9 mouse cellular contexts compared by ENCODE assay signal in the genomic region with DNA sequence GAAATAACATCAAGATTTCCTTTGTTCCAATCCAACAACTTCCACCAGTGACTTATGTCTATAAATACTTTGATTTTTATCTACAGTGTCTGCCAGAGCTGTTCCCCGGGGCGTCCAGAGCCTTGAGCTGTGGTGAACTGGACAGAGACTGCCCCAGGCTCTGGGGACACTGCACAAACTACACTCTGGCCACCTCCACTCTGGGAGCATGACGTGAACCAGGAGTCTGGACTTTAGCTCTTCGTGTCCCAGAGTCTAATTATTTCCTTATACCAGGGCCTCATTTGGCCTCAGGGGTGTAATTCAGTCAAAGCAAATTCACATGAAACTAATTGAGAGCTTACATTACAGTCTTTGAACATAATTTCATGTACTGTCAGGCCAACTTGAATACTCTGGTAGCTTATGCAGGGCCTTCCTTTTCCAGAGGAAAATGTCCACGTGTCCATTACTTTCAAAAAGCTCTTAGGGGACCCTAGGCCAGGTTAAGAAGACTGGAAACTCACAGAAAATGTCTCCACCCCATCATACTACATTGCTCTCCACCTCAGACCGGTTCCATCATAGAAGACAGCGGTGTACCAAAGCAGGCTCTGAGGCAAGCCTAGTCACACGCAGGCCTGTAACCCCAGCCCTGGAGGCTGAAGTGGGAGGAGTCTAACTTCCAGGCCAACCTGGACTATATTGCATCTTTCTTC. TPM values are rescaled to one million over a fixed set of nuclear protein-coding genes. Genes with fewer than 3 reads are reported as not detected.
DNase-seq lines count a peak whose midpoint lies in the region; ATAC-seq and TF ChIP-seq lines count a peak whose summit lies in the region.
"Had no signal": no experiment of that assay in that cellular context is flagged by ENCODE, and none has a peak within 500 bp of the region (broad histone marks: within the 10 kb centered on the region; RNA-seq: fewer than 3 reads in every experiment).

No protein-coding gene starts in this region.

- no peak for DNase-seq in heart, adult 18-20 months
- peak; percentile 71 for DNase-seq in MN1 (ENCODE audit: low spot score)
- DNase-seq in liver, adult 2 months (ENCODE audit: extremely low read depth, low read depth, low spot score) = peak; percentile 63
- no peak for DNase-seq in midbrain, embryonic 10.5 days (ENCODE audit: low spot score)
- DNase-seq: gastrocnemius, postnatal 25 days had no signal

- H3K4me3 ChIP-seq in heart, embryonic 16.5 days (ENCODE audit: low read length) = no peak overlapping the region
- H3K4me3 ChIP-seq in embryonic facial prominence, embryonic 15.5 days (replicated peaks) = no peak overlapping the region
- H3K4me3 ChIP-seq in liver, adult 2 months (ENCODE audit: insufficient read depth, low read depth, low read length) = no peak overlapping the region
- H3K4me3 ChIP-seq in midbrain, embryonic 10.5 days = no peak overlapping the region
- no peak overlapping the region for H3K4me3 ChIP-seq in forebrain, embryonic 12.5 days (replicated peaks)

- no peaks in the 10 kb centered on the region for H3K9me3 ChIP-seq in heart, embryonic 16.5 days (replicated peaks; ENCODE audit: control insufficient read depth, low read length)
- no peaks in the 10 kb centered on the region for H3K9me3 ChIP-seq in embryonic facial prominence, embryonic 15.5 days (replicated peaks)
- H3K9me3 ChIP-seq in midbrain, embryonic 10.5 days (replicated peaks) = no peaks in the 10 kb centered on the region
- no peaks in the 10 kb centered on the region for H3K9me3 ChIP-seq in forebrain, embryonic 12.5 days

- TF ChIP-seq CTCF in liver, adult 2 months (IDR thresholded peaks at IDR 0.05; ENCODE audit: low read depth, low read length) = no peak

- no peaks in the 10 kb centered on the region for H3K27me3 ChIP-seq in heart, embryonic 16.5 days (ENCODE audit: control insufficient read depth, insufficient read depth, low read length)
- no peaks in the 10 kb centered on the region for H3K27me3 ChIP-seq in embryonic facial prominence, embryonic 15.5 days
- no peaks in the 10 kb centered on the region for H3K27me3 ChIP-seq in liver, adult 2 months (ENCODE audit: control insufficient read depth, insufficient read depth, low read length)
- H3K27me3 ChIP-seq in midbrain, embryonic 10.5 days (ENCODE audit: low read depth, poor library complexity, severe bottlenecking) = no peaks in the 10 kb centered on the region
- H3K27me3 ChIP-seq in forebrain, embryonic 12.5 days = no peaks in the 10 kb centered on the region

- no peak for TF ChIP-seq POLR2A in liver, adult 2 months (IDR thresholded peaks at IDR 0.05; ENCODE audit: extremely low read depth, insufficient read depth, low read length)

- 52% methylated on average over 8 of the region's 8 CpGs for WGBS in heart, embryonic 16.5 days
- 28% methylated on average over 8 of the region's 8 CpGs for WGBS in embryonic facial prominence, embryonic 15.5 days
- 66% methylated on average over 8 of the region's 8 CpGs for WGBS in liver, adult 2 months
- 76% methylated on average over 8 of the region's 8 CpGs for WGBS in midbrain, embryonic 10.5 days
- 75% methylated on average over 8 of the region's 8 CpGs for WGBS in forebrain, embryonic 12.5 days

- peak overlapping the region; percentile 43 for H3K27ac ChIP-seq in heart, embryonic 16.5 days (ENCODE audit: low read length)
- peak overlapping the region; percentile 29; the same call in 1 of the 2 replicates for H3K27ac ChIP-seq in embryonic facial prominence, embryonic 15.5 days (replicated peaks)
- H3K27ac ChIP-seq in liver, adult 2 months (replicated peaks; ENCODE audit: insufficient read depth, low read depth, low read length) = no peak overlapping the region
- no peak overlapping the region for H3K27ac ChIP-seq in midbrain, embryonic 10.5 days (replicated peaks)
- H3K27ac ChIP-seq in forebrain, embryonic 12.5 days = no peak overlapping the region

- no peak for ATAC-seq in heart, embryonic 16.5 days (replicated peaks; ENCODE audit: extremely low read depth, insufficient read depth, low FRiP score)
- peak; percentile 24; the same call in 1 of the 2 replicates for ATAC-seq in embryonic facial prominence, embryonic 15.5 days (ENCODE audit: insufficient number of reproducible peaks, low FRiP score, low TSS enrichment, low read depth)
- ATAC-seq in monocyte, adult 5-6 weeks (replicated peaks; ENCODE audit: insufficient number of reproducible peaks, low FRiP score, low TSS enrichment, poor library complexity, severe bottlenecking) = no peak
- no peak for ATAC-seq in forebrain, embryonic 12.5 days (ENCODE audit: low FRiP score)

- H3K9ac ChIP-seq in heart, embryonic 16.5 days (ENCODE audit: low read length) = no peak overlapping the region
- no peak overlapping the region for H3K9ac ChIP-seq in embryonic facial prominence, embryonic 15.5 days
- H3K9ac ChIP-seq in liver, adult 2 months (ENCODE audit: low read depth, low read length) = no peak overlapping the region
- H3K9ac ChIP-seq in forebrain, embryonic 12.5 days = no peak overlapping the region

- H3K79me2 ChIP-seq in liver, adult 2 months (ENCODE audit: control insufficient read depth, insufficient read depth, low read length) = no peaks in the 10 kb centered on the region

- no peak overlapping the region for H3K4me2 ChIP-seq in heart, embryonic 16.5 days (ENCODE audit: low read depth, low read length)
- no peak overlapping the region for H3K4me2 ChIP-seq in embryonic facial prominence, embryonic 15.5 days (replicated peaks)
- H3K4me2 ChIP-seq in forebrain, embryonic 12.5 days = no peak overlapping the region

- H3K4me1 ChIP-seq in heart, embryonic 16.5 days (ENCODE audit: control insufficient read depth, insufficient read depth, low read length) = peaks cover 3% of the 10 kb centered on the region; the same call in 1 of the 2 replicates
- H3K4me1 ChIP-seq in embryonic facial prominence, embryonic 15.5 days = no peaks in the 10 kb centered on the region
- no peaks in the 10 kb centered on the region for H3K4me1 ChIP-seq in liver, adult 2 months (ENCODE audit: control insufficient read depth, insufficient read depth, low read length)
- no peaks in the 10 kb centered on the region for H3K4me1 ChIP-seq in midbrain, embryonic 10.5 days
- no peaks in the 10 kb centered on the region for H3K4me1 ChIP-seq in forebrain, embryonic 12.5 days

- no peaks in the 10 kb centered on the region for H3K36me3 ChIP-seq in heart, embryonic 16.5 days (ENCODE audit: control insufficient read depth, insufficient read depth)
- H3K36me3 ChIP-seq in embryonic facial prominence, embryonic 15.5 days = no peaks in the 10 kb centered on the region
- H3K36me3 ChIP-seq in liver, adult 2 months (ENCODE audit: control insufficient read depth, insufficient read depth, low read length) = no peaks in the 10 kb centered on the region
- no peaks in the 10 kb centered on the region for H3K36me3 ChIP-seq in midbrain, embryonic 10.5 days
- no peaks in the 10 kb centered on the region for H3K36me3 ChIP-seq in forebrain, embryonic 12.5 days (replicated peaks)

RNA-seq across cellular contexts. Expression of a gene that starts 9.9 kb away (rescaled TPM):
- 20.1 and 23.3 TPM in 2 replicates for polyA plus RNA-seq in heart, embryonic 16.5 days (2015; fragmentation: Nextera tagmentation; extraction: Ambion mirVana)
- total RNA-seq in heart, adult 18-20 months (2021) = 10 to 100 TPM; 18.8 to 21.7 TPM
- polyA plus RNA-seq in embryonic facial prominence, embryonic 15.5 days (2015; fragmentation: Nextera tagmentation; extraction: Ambion mirVana) = 6.6 and 8.0 TPM in 2 replicates
- 72.2 and 76.0 TPM in 2 replicates for total RNA-seq in liver, adult 2 months (2014; rRNA removed)
- 55.4 and 61.4 TPM in 2 replicates for polyA plus RNA-seq in liver, adult 2 months (2012; rRNA removed)
- 19.6 to 23.9 TPM (median 23.2 TPM) in 3 replicates for total RNA-seq in monocyte, adult 5-6 weeks (2017)
- polyA plus RNA-seq in midbrain, embryonic 10.5 days (2016; fragmentation: Nextera tagmentation; extraction: Ambion mirVana) = 5.0 and 6.4 TPM in 2 replicates
- 5.4 and 8.7 TPM in 2 replicates for polyA plus RNA-seq in forebrain, embryonic 12.5 days (2016; fragmentation: Nextera tagmentation; extraction: Ambion mirVana)

Comparison
In these comparisons a context has a peak if more than half of its experiments do, and no peak if none do; other contexts are left out.
1. H3K27ac ChIP-seq: peak in heart, embryonic 16.5 days (single experiment) and embryonic facial prominence, embryonic 15.5 days (single experiment); none in liver, adult 2 months (single experiment), midbrain, embryonic 10.5 days (single experiment) and forebrain, embryonic 12.5 days (single experiment).
2. DNase-seq: peak in MN1 (single experiment) and liver, adult 2 months (single experiment); none in heart, adult 18-20 months (0 of 2) and midbrain, embryonic 10.5 days (single experiment).